Mouse (Mus musculus) forebrain, postnatal 0 days (tissue): ENCODE measurements around the gene Noa1. TPM values are rescaled to one million over a fixed set of nuclear protein-coding genes. Genes with fewer than 3 reads are reported as not detected.
A peak's percentile ranks its signal among the peaks of the same experiment; 100 is the strongest.

Source experiments
- ATAC-seq: fragments of 200-750 bp; cut with Nextera tagmentation; 2 replicates; pipeline ENCODE4 v1.8.0; 2017; ENCODE audit warnings: mild to moderate bottlenecking, moderate library complexity
- DNase-seq: peaks from one replicate; pipeline ENCODE4 v3.0.0-alpha.2; 2015
- H3K27ac ChIP-seq: fragments of 300-500 bp; sonication (generic); 2 replicates; pipeline ENCODE4 v1.5.1; 2014; ENCODE audit warnings: low read depth, mild to moderate bottlenecking, antibody characterized with exemption, low read length, moderate library complexity, mixed read lengths
- H3K27me3 ChIP-seq: fragments of 300-500 bp; sonication (generic); 2 replicates; pipeline ENCODE4 v1.6.1; 2014; ENCODE audit warnings: mild to moderate bottlenecking, low read length, mixed read lengths; ENCODE audit not compliant: insufficient read depth
- H3K36me3 ChIP-seq: fragments of 300-500 bp; sonication (generic); 2 replicates; pipeline ENCODE4 v1.6.1; 2014; ENCODE audit warnings: mild to moderate bottlenecking, moderate library complexity; ENCODE audit not compliant: insufficient read depth
- H3K4me1 ChIP-seq: fragments of 300-500 bp; sonication (generic); 2 replicates; pipeline ENCODE4 v1.6.1; 2014; ENCODE audit warnings: antibody characterized with exemption; ENCODE audit not compliant: insufficient read depth
- H3K4me2 ChIP-seq: fragments of 300-500 bp; sonication (generic); 2 replicates; pipeline ENCODE4 v1.6.1; 2014; ENCODE audit warnings: low read depth, mild to moderate bottlenecking, moderate library complexity
- H3K4me3 ChIP-seq: fragments of 300-500 bp; sonication (generic); 2 replicates; pipeline ENCODE4 v1.5.1; 2014; ENCODE audit warnings: low read depth, low read length, mixed read lengths
- H3K9ac ChIP-seq: fragments of 300-500 bp; sonication (generic); 2 replicates; pipeline ENCODE4 v1.6.1; 2014; ENCODE audit warnings: mild to moderate bottlenecking
- H3K9me3 ChIP-seq: fragments of 300-500 bp; sonication (generic); 2 replicates; pipeline ENCODE4 v1.6.1; 2016; ENCODE audit warnings: low read length
- CTCF ChIP-seq: sonication (generic); IDR thresholded peaks from 2 replicates; pipeline ENCODE4 v1.5.1; 2016; ENCODE audit warnings: antibody characterized with exemption, control low read depth, low read depth
- WGBS: fragments of 180-500 bp; shearing (Covaris S2); extraction: QIAGEN DNeasy Blood & Tissue Kit; methylation state at CpG from one replicate; pipeline ENCODE4 v1.1.7; 2014; 5-methylcytosine and 5-hydroxymethylcytosine counted together
- polyA plus RNA-seq: library from polyadenylated mRNA; unstranded; fragments of >200 nt; fragmentation: Nextera tagmentation; extraction: Ambion mirVana; gene quantifications from 2 replicates; pipeline ENCODE4 v1.2.1, GENCODE M21; 2015
- total RNA-seq: library from RNA; depleted of rRNA; stranded (reverse); fragments of >200 nt; gene quantifications from 2 replicates; pipeline ENCODE4 v1.2.3, GENCODE M21; 2014

Gene Noa1
- total and polyA plus RNA-seq, 2 experiments from 2014 or later, result 18.6 to 36.6 TPM

DNA sequence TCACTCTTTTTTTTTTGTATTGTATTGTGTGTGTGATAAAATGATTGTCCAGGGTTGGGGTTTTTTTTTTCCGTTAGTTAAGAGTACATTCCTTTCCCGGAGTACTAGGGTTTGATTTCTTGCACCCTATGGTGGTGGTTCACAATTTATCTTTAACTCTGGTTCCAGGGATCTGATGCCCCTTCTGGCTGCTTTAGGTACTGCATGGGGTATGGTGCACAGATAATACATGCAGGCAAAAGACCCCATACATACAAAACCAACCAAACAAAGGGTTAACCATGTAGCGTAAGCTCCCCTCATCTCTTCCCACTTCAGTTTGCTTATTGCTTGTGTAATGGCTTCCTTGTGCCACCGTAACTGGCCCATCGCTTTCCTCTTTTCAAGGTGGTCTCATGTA is 33.9 kb downstream of the Noa1 start:
- Histone ChIP-seq H3K4me1 (no peaks in the 10 kb centered on the region), H3K27ac (no peak overlapping the region), H3K27me3 (no peaks in the 10 kb centered on the region), H3K9me3 (no peaks in the 10 kb centered on the region), H3K4me3 (no peak overlapping the region), H3K9ac (no peak overlapping the region), H3K4me2 (no peak overlapping the region), H3K36me3 (peaks cover 7% of the 10 kb centered on the region)
- 91% methylated on average over 5 of the region's 5 CpGs for WGBS
- ATAC-seq, result no peak
- DNase-seq, result peak; percentile 21
- peak; percentile 63 for TF ChIP-seq CTCF

DNA sequence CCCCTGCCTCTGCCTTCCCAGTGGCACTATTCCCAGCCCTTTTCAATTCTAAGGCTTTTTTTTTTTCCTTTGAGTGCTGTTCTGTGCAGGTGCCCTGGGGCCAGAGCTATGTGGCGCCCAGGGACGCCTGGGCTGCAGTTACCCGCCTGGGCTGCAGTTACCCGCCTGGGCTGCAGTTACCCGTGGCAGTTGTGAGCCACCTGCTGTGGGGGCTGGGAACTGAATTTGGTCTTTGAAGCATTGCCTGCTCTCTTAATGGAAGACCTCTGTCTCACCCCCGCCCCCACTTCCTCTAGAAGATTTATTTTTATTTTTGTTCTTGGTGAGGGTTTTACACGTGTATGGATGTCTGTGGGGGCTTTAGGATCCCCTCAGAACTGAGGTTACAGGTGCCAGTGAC is 36.7 kb downstream of the Noa1 start:
- Histone ChIP-seq H3K9ac (no peak overlapping the region), H3K4me3 (no peak overlapping the region), H3K27me3 (no peaks in the 10 kb centered on the region), H3K4me1 (no peaks in the 10 kb centered on the region), H3K36me3 (peaks cover 5% of the 10 kb centered on the region; the same call in 1 of the 2 replicates), H3K4me2 (no peak overlapping the region), H3K9me3 (no peaks in the 10 kb centered on the region), H3K27ac (no peak overlapping the region)
- WGBS, result 84% methylated on average over 7 of the region's 7 CpGs
- no peak for TF ChIP-seq CTCF
- no peak for ATAC-seq
- no peak for DNase-seq

DNA sequence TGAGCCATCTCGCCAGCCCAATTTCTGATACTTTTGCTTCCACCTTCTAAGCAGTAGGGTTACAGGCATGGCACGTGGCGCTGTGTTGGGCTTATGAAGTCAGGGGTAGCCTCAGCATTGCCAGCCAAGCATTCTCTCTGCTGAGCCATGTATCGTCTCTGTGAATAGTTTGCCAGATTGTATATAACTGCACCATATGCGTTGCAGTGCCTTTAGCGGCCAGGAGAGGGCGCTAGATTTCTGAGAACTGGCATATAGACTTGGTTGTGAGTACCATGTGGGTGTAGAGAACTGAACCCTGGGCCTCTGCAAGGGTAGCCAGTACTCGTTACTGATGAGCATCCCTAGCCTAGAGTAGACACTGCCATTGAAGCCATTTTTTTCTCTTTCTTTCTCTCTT is 40.5 kb downstream of the Noa1 start:
- H3K9me3 ChIP-seq, result no peaks in the 10 kb centered on the region
- 0 out of 2 replicates have a peak, but pooled peaks cover 3% of the 10 kb centered on the region for H3K4me1 ChIP-seq
- peaks cover 3% of the 10 kb centered on the region; the same call in 1 of the 2 replicates for H3K36me3 ChIP-seq
- H3K27me3 ChIP-seq, result no peaks in the 10 kb centered on the region
- DNase-seq, result no peak
- 77% methylated on average over 8 of the region's 8 CpGs for WGBS
- H3K27ac ChIP-seq, result no peak overlapping the region
- H3K4me2 ChIP-seq, result no peak overlapping the region
- TF ChIP-seq CTCF, result peak; percentile 40
- no peak overlapping the region for H3K4me3 ChIP-seq
- no peak overlapping the region for H3K9ac ChIP-seq
- ATAC-seq, result no peak

DNA sequence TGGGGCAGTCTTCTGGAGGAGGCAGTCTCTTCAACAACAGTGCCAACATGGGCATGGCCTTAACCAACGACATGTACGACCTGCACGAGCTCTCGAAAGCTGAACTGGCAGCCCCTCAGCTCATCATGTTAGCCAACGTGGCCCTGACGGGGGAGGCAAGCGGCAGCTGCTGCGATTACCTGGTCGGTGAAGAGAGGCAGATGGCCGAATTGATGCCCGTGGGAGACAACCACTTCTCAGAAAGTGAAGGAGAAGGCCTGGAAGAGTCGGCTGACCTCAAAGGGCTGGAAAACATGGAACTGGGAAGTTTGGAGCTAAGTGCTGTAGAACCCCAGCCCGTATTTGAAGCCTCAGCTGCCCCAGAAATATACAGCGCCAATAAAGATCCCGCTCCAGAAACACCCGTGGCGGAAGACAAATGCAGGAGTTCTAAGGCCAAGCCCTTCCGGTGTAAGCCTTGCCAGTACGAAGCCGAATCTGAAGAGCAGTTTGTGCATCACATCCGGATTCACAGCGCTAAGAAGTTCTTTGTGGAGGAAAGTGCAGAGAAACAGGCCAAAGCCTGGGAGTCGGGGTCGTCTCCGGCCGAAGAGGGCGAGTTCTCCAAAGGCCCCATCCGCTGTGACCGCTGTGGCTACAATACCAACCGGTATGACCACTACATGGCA is 41.8 kb downstream of the Noa1 start:
- Histone ChIP-seq H3K9me3 (no peaks in the 10 kb centered on the region), H3K4me2 (no peak overlapping the region), H3K4me3 (no peak overlapping the region), H3K36me3 (peaks cover 3% of the 10 kb centered on the region; the same call in 1 of the 2 replicates), H3K4me1 (0 out of 2 replicates have a peak, but pooled peaks cover 3% of the 10 kb centered on the region), H3K9ac (no peak overlapping the region), H3K27ac (no peak overlapping the region), H3K27me3 (no peaks in the 10 kb centered on the region)
- TF ChIP-seq CTCF, result no peak
- no peak for DNase-seq
- no peak for ATAC-seq
- 94% methylated on average over 30 of the region's 30 CpGs for WGBS

DNA sequence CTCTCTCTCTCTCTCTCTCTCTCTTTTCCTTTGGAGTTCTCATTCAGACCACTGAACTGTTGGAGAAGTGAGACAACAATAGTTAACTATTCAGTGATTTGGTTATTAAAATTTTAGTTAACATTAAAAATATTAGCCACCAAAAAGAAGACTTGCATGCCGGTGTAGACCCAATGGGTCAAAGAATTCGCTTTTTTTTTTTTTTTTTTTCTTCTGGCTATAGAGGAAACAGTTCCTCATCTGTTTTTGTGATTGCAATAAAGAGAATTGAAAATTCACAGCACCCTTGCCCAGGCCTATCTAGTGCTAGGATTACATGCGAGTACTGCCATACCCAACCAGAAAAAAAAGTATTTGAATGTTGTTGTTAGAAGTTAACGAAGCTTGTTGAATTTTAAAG is 42.4 kb downstream of the Noa1 start:
- Histone ChIP-seq H3K27ac (no peak overlapping the region), H3K9me3 (no peaks in the 10 kb centered on the region), H3K36me3 (peaks cover 3% of the 10 kb centered on the region; the same call in 1 of the 2 replicates), H3K27me3 (no peaks in the 10 kb centered on the region), H3K4me1 (0 out of 2 replicates have a peak, but pooled peaks cover 3% of the 10 kb centered on the region), H3K4me3 (no peak overlapping the region), H3K4me2 (peak overlapping the region; percentile 90; the same call in 1 of the 2 replicates), H3K9ac (no peak overlapping the region)
- WGBS, result 52% methylated on average over 4 of the region's 4 CpGs
- ATAC-seq (no peak), DNase-seq (no peak)
- no peak for TF ChIP-seq CTCF

DNA sequence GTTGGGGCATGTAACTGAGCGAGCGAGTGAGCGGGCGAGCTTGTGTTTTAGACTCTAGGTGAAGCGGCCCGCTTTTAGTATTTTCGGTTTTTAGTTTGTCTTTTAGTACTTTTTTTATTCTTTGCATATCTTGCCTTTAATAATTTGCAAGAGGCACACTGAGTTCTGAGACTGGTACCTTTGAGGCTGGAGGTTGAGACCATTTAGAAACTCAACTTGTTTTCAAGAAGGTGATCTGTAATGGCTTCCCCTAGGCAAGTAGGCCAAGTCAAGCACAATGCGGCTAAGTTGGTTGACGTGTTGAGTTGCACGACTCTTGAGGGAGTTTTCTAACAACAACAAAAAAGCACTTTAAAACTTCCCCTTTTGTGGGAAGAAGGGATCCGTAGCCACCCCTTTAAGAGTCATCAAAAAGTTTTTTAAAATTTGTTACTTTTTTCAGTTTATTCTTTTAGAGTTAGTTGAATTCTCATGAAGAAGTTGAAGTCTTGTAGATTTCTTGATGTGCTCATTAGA is 42.9 kb downstream of the Noa1 start:
- Histone ChIP-seq H3K27ac (peak overlapping the region; percentile 69), H3K4me2 (peak overlapping the region; percentile 90), H3K9ac (peak overlapping the region; percentile 59), H3K27me3 (no peaks in the 10 kb centered on the region; the same call in 1 of the 2 replicates), H3K36me3 (peaks cover 3% of the 10 kb centered on the region; the same call in 1 of the 2 replicates), H3K4me3 (peak overlapping the region; percentile 83), H3K4me1 (0 out of 2 replicates have a peak, but pooled peaks cover 3% of the 10 kb centered on the region), H3K9me3 (no peaks in the 10 kb centered on the region)
- WGBS, result 3% methylated on average over 11 of the region's 11 CpGs
- DNase-seq, result no peak
- TF ChIP-seq CTCF, result no peak
- no peak for ATAC-seq
